Mouse (Mus musculus) cerebellum, postnatal 25 days (tissue): ENCODE measurements around the gene Nxn.

Experiments used
- DNase-seq, 2 experiments: peaks; one replicate each; pipeline ENCODE4 v3.0.0; 2021; ENCODE audit warnings: mixed read lengths in 2 of 2

The Nxn gene

GRCm38 (mm10) chr11:76297252-76297651 is 101.7 kb downstream of the Nxn start:
- no peak for DNase-seq

DNA sequence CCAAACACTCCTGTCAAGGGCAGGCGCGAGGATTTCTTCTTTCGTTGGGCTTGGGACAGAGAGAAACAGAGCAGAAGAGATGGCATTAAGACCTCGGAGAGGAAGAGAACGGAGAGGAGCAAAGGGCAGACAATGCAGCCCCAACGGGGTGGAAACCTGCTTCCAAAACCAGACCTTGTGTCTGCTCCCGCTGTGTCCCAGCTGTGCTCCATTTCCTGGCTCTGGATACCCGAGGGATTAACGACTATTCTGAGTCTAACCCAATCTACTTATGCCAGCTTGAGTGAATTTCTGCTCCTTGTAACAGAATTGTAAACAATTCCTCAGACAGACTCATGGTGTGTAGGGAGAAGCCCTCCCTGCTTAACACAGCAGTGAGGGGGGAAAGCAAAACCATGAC is 104.1 kb downstream of the Nxn start:
- peak; percentile 51 to 61 for DNase-seq

GRCm38 (mm10) chr11:76294078-76294477 is 104.9 kb downstream of the Nxn start:
- peak in 1 of 2 experiments; percentile 16 for DNase-seq

GRCm38 (mm10) chr11:76292831-76293230 is 106.1 kb downstream of the Nxn start:
- peak; percentile 48 to 49 for DNase-seq

DNA sequence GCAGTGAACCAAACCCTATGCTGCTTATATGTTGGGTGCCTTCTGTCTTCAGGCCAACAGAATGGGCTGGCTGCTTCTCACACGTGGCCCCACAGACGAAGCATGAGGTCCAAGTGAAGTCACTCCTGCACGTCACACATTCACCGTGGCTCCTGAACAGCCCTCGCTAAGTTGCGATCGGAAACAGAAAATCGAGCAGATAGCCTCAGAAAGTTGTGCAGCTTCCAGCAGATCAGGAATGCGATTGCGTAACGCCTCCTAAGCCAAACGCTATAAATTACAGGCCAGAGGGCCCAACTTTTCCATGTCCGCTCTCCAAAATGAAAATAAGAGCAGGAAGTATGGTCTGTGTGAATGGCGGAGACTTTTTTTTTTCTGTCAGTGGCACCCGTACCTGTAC is 106.5 kb downstream of the Nxn start:
- DNase-seq = peak in 1 of 2 experiments; percentile 24

- DNase-seq = peak in 1 of 2 experiments; percentile 10
Observed at GRCm38 (mm10) chr11:76291960-76292359, 107.0 kb downstream of the Nxn start.

DNA sequence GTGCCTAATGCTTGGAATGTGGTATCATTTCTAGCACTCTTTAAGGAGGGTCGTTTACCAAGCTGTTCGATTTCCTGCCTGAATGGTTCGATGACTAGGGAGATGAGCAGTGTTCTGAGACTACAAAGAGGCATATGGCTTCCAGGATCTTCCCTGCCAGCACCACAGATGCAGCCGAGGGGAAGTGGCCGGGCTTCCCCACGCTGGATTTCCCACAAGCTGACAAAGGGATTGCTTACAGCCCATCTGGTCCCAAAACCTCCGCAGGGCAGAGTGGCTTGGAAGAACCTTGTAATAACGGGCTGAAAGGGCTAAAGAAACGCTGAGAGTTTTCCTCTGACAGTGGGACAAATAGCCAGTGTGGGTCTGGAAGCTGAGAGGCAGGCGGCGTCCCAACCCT is 108.6 kb downstream of the Nxn start:
- peak; percentile 89 to 90 for DNase-seq

DNA sequence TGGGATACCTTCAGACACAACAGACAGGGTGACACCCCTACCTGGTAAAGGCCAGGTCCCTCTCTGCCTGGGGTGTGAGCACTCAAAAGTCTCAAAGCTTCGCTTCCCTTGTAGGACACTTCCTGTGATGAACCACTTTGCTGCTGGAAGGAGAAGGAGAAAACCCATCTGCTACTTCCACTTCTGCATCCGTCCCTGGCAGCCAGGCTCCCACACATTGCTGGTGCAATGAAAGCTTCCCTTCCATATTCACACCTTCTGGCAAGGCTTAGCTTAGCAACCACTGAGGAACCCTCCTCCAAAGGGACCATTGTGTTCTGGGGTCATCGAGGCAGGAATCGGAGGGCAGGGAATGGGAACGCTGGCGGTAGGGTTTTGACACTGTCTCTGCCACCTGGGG is 110.3 kb downstream of the Nxn start:
- DNase-seq = peak; percentile 47 to 56

- peak in 1 of 2 experiments; percentile 29 for DNase-seq
Observed at GRCm38 (mm10) chr11:76287301-76287700, 111.6 kb downstream of the Nxn start.

DNA sequence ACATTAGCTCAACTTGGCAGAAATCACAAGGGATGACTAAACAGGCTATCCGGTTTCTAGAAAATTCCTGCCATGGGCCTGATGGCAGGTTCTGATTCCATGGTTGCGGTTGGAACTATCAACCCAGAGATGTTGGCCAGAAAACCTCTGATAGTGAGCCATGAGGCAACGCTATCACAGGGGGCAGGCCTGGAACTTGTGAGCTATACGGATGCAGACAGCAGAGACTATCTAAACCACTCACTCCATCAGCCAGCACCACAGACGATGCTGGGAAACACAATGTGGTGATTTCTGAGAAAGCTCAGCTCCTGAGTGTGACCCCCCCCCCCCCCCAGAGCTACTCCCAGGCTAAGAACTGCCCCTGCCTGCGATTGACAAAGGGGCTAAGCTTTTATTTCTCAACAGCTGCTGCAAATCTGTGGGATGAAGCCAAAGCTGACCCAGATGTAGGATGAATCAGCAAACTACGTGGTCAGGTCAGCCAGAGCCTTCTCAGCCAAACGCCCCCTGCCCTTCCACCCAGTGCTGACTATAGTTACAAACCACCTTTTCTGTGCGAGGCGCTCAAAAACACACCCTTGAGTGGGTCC is 112.3 kb downstream of the Nxn start:
- peak in 1 of 2 experiments; percentile 21 for DNase-seq

DNA sequence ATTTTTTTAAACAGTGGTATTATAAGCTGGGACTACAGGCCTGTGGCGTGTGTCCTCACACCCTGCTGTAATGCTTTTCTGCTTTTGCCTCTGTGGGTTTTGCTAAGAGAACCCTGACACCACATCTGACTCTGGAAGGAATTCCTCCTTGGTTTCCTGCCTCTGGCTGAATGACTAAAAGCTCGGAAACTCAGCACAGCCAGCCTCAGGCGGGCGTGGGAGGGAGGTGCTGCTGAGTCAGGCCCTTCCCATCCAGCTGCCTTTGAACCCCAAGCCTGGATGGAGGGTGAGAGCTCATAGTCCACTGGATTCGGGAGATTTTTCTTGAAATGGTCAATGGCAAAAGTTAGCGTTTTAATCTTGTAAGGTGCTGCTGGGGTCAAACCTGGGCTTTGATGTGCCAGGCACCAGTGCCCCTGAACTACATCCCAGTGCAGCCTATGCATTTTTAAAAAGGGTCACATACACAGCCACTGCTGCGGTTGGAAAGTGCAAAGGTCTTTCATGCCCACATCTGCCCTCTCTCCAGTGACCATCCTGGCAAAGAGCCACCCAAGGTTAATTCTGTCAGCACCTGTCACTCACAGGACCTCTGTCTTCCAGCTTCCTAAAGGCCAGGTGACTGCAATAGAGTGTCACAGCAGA is 113.4 kb downstream of the Nxn start:
- peak in 1 of 2 experiments; percentile 12 for DNase-seq

GRCm38 (mm10) chr11:76283841-76284240 is 115.1 kb downstream of the Nxn start:
- DNase-seq = no peak

DNA sequence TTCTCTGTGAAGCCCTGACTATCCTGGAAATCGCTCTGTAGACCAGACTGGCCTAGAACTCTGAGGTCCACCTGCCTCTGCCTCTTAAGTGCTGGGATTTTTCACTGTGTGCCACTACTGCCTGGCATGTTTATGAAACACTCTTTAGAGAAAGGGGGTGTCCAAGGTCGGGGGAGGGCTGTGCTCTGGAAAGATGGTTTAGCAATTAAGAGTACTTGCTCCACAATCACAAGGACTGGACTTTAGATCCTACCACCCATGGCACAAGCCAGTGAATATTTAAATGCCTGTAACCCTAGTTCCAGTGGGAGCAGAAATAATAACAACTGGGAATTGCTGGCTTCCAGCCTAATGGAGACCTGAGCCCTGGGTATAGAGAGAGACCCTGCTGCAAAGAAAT is 119.0 kb downstream of the Nxn start:
- peak in 1 of 2 experiments; percentile 5 for DNase-seq

- peak; percentile 47 to 49 for DNase-seq
Observed at GRCm38 (mm10) chr11:76278960-76279852, 119.7 kb downstream of the Nxn start.

- peak; percentile 67 to 77 for DNase-seq
Observed at GRCm38 (mm10) chr11:76272440-76272839, 126.5 kb downstream of the Nxn start.

- DNase-seq = no peak
Observed at GRCm38 (mm10) chr11:76268521-76269065, 130.3 kb downstream of the Nxn start.

- no peak for DNase-seq
Observed at GRCm38 (mm10) chr11:76268001-76268459, 130.9 kb downstream of the Nxn start.

GRCm38 (mm10) chr11:76267550-76267949 is 131.4 kb downstream of the Nxn start:
- DNase-seq = no peak

DNA sequence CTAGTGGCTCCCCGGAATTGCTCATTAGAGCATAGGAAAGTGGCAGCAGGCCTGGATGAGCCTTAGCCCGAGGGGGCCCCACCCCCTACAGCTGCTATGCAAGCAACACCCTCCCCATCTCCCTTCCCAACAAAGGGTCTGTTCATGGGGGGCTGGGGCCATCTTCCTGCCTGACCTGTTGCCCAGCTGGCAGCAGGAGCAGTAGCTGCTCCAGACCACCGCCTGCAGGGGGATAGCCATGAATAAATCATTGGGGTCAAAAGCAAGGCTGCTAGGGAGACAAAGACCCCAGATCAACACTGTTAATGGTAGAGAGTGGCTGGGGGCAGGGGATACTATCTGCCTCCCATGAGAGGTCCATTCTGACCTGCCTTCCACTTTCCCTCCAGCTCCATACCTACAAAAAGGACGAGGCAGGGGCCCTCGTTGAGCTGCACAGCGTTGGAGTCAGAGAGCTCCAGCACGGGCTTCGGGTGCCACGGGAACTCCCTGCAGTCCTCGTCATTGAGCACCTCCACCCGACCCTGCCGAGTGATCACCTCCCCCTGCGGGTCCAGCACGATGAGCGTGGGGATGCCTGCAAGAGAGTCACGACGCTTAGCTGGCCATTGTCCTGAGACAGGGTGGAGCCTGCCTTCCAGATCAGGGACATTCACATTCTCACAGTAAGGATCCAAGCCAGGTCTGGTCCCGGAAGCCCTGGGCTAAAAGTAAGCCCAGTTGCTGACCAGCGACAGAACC is 136.2 kb downstream of the Nxn start:
- DNase-seq = peak; percentile 61 to 62

- DNase-seq = no peak
Observed at GRCm38 (mm10) chr11:76261224-76261623, 137.7 kb downstream of the Nxn start.

- peak in 1 of 2 experiments; percentile 67 for DNase-seq
Observed at GRCm38 (mm10) chr11:76260208-76261050, 138.5 kb downstream of the Nxn start.
